Mouse (Mus musculus) liver, embryonic 16.5 days (tissue): Measurements from ENCODE around the gene Slxl1. TPM values are rescaled to one million over a fixed set of nuclear protein-coding genes. Genes with fewer than 3 reads are reported as not detected.
"Not testable (repeated sequence)": the region's sequence is repeated elsewhere in the genome, so short reads cannot be mapped to it uniquely, and the experiment has no call there.

Experiments used
- ATAC-seq: fragments of 200-750 bp; cut with Nextera tagmentation; 2 replicates; pipeline ENCODE4 v1.8.0; 2017; ENCODE audit warnings: low read depth, mild to moderate bottlenecking, moderate number of reproducible peaks, moderate library complexity
- H3K27ac ChIP-seq: fragments of 300-500 bp; sonication (generic); 2 replicates; pipeline ENCODE4 v1.5.1; 2014; ENCODE audit warnings: mild to moderate bottlenecking, low read length
- H3K27me3 ChIP-seq: fragments of 300-500 bp; sonication (generic); 2 replicates; pipeline ENCODE4 v1.6.1; 2014; ENCODE audit warnings: low read depth, low read length, mixed read lengths; ENCODE audit not compliant: control insufficient read depth, insufficient read depth
- H3K36me3 ChIP-seq: fragments of 300-500 bp; sonication (generic); 2 replicates; pipeline ENCODE4 v1.6.1; 2014; ENCODE audit warnings: mild to moderate bottlenecking; ENCODE audit not compliant: control insufficient read depth, insufficient read depth
- H3K4me1 ChIP-seq: fragments of 300-500 bp; sonication (generic); 2 replicates; pipeline ENCODE4 v1.6.1; 2014; ENCODE audit warnings: low read depth, low read length, mixed read lengths; ENCODE audit not compliant: control insufficient read depth
- H3K4me2 ChIP-seq: fragments of 300-500 bp; sonication (generic); 2 replicates; pipeline ENCODE4 v1.6.1; 2014; ENCODE audit warnings: low read depth, low read length, mixed read lengths
- H3K4me3 ChIP-seq: fragments of 300-500 bp; sonication (generic); 2 replicates; pipeline ENCODE4 v1.5.1; 2014; ENCODE audit warnings: low read depth, mild to moderate bottlenecking, low read length
- H3K9ac ChIP-seq: fragments of 300-500 bp; sonication (generic); 2 replicates; pipeline ENCODE4 v1.6.1; 2014; ENCODE audit warnings: low read depth, low read length
- H3K9me3 ChIP-seq: fragments of 300-500 bp; sonication (generic); replicated peaks from 2 replicates; pipeline ENCODE4 v1.6.1; 2016; ENCODE audit warnings: low read length; ENCODE audit not compliant: control insufficient read depth
- WGBS: fragments of 180-500 bp; shearing (Covaris S2); extraction: QIAGEN DNeasy Blood & Tissue Kit; methylation state at CpG from one replicate; pipeline ENCODE4 v1.1.7; 2014; ENCODE audit not compliant: insufficient replicate concordance; 5-methylcytosine and 5-hydroxymethylcytosine counted together
- polyA plus RNA-seq: library from polyadenylated mRNA; unstranded; fragments of >200 nt; fragmentation: Nextera tagmentation; extraction: Ambion mirVana; gene quantifications from 2 replicates; pipeline ENCODE4 v1.2.1, GENCODE M21; 2015

Gene Slxl1
- not detected in 2 replicates for polyA plus RNA-seq

GRCm38 (mm10) chrX:55226576-55226975 lies at the start of gene Slxl1:
Slxl1 (plus strand) TSS chrX:55226876.
- H3K4me2 ChIP-seq, H3K9me3 ChIP-seq, H3K36me3 ChIP-seq, H3K4me1 ChIP-seq, H3K4me3 ChIP-seq, ATAC-seq, H3K9ac ChIP-seq, H3K27ac ChIP-seq, H3K27me3 ChIP-seq: not testable (repeated sequence)
- WGBS = no CpG with 5 or more reads among the region's 6 CpGs
